Mouse (Mus musculus): ENCODE data around the gene Edem1. TPM values are rescaled to one million over a fixed set of nuclear protein-coding genes. Genes with fewer than 3 reads are reported as not detected.

Edem1 gene
- polyA plus RNA-seq (2015; fragmentation: Nextera tagmentation; extraction: Ambion mirVana), result 18.5 and 23.9 TPM in 2 replicates

- DNase-seq (ENCODE audit: low spot score) (peak; percentile 98), ATAC-seq (replicated peaks; ENCODE audit: low FRiP score, low read depth) (peak; percentile 99)
- peak within 1 kb of the TSS; percentile 75 for H3K27ac ChIP-seq
- peak within 1 kb of the TSS; percentile 83 for H3K4me2 ChIP-seq (ENCODE audit: low read length)
- no peaks in the 10 kb centered on the region for H3K36me3 ChIP-seq (ENCODE audit: insufficient read depth, low read length)
- peak within 1 kb of the TSS; percentile 95 for H3K4me3 ChIP-seq (replicated peaks; ENCODE audit: low read depth, low read length)
- H3K4me1 ChIP-seq (replicated peaks; ENCODE audit: insufficient read depth, low read length), result peaks cover 13% of the 10 kb centered on the region
- no peaks in the 10 kb centered on the region for H3K27me3 ChIP-seq (ENCODE audit: insufficient read depth, low read length)
- under 1% methylated on average over 66 of the region's 67 CpGs for WGBS
- no peaks in the 10 kb centered on the region for H3K9me3 ChIP-seq (replicated peaks; ENCODE audit: low read length)
- no peak for TF ChIP-seq CTCF (IDR thresholded peaks at IDR 0.05; ENCODE audit: low read depth)
- H3K9ac ChIP-seq (ENCODE audit: low read depth, low read length), result peak within 1 kb of the TSS; percentile 85
Observed at GRCm38 (mm10) chr6:108828234-108828868, at the start of gene Edem1. Edem1 (plus strand) TSS chr6:108828641.

- no peaks in the 10 kb centered on the region for H3K27me3 ChIP-seq (ENCODE audit: insufficient read depth, low read length)
- DNase-seq (ENCODE audit: low spot score) (no peak), ATAC-seq (replicated peaks; ENCODE audit: low FRiP score, low read depth) (no peak)
- peaks cover 14% of the 10 kb centered on the region for H3K4me1 ChIP-seq (replicated peaks; ENCODE audit: insufficient read depth, low read length)
- H3K36me3 ChIP-seq (ENCODE audit: insufficient read depth, low read length), result no peaks in the 10 kb centered on the region
- no peak overlapping the region for H3K4me2 ChIP-seq (ENCODE audit: low read length)
- no peaks in the 10 kb centered on the region for H3K9me3 ChIP-seq (replicated peaks; ENCODE audit: low read length)
- no peak overlapping the region for H3K4me3 ChIP-seq (replicated peaks; ENCODE audit: low read depth, low read length)
- no peak for TF ChIP-seq CTCF (IDR thresholded peaks at IDR 0.05; ENCODE audit: low read depth)
- WGBS, result 69% methylated on average over 6 of the region's 6 CpGs
- no peak overlapping the region for H3K9ac ChIP-seq (ENCODE audit: low read depth, low read length)
- no peak overlapping the region for H3K27ac ChIP-seq
Observed at GRCm38 (mm10) chr6:108781865-108782264, 46.6 kb upstream of the Edem1 start.

GRCm38 (mm10) chr6:108782526-108783183 is 45.8 kb upstream of the Edem1 start, which contains the start of gene Arl8b:
Arl8b (plus strand) TSS chr6:108783099.
- peak; percentile 95 for ATAC-seq (replicated peaks; ENCODE audit: low FRiP score, low read depth)

GRCm38 (mm10) chr6:108783184-108783881 is 45.1 kb upstream of the Edem1 start:
- no peaks in the 10 kb centered on the region for H3K9me3 ChIP-seq (replicated peaks; ENCODE audit: low read length)
- H3K4me2 ChIP-seq (ENCODE audit: low read length), result peak overlapping the region; percentile 89
- H3K4me3 ChIP-seq (replicated peaks; ENCODE audit: low read depth, low read length), result peak overlapping the region; percentile 87
- 0% methylated on average over 57 of the region's 57 CpGs for WGBS
- peaks cover 14% of the 10 kb centered on the region for H3K4me1 ChIP-seq (replicated peaks; ENCODE audit: insufficient read depth, low read length)
- no peak for TF ChIP-seq CTCF (IDR thresholded peaks at IDR 0.05; ENCODE audit: low read depth)
- no peaks in the 10 kb centered on the region for H3K36me3 ChIP-seq (ENCODE audit: insufficient read depth, low read length)
- H3K27me3 ChIP-seq (ENCODE audit: insufficient read depth, low read length), result no peaks in the 10 kb centered on the region
- ATAC-seq (replicated peaks; ENCODE audit: low FRiP score, low read depth) (peak; percentile 58), DNase-seq (ENCODE audit: low spot score) (peak; percentile 58)
- H3K9ac ChIP-seq (ENCODE audit: low read depth, low read length), result peak overlapping the region; percentile 89
- peak overlapping the region; percentile 92 for H3K27ac ChIP-seq

More at GRCm38 (mm10) chr6:108782526-108783183, 45.8 kb upstream of the Edem1 start, which contains the start of gene Arl8b:
- WGBS, result 10% methylated on average over 35 of the region's 36 CpGs
- peak within 1 kb of the TSS; percentile 92 for H3K27ac ChIP-seq
- no peaks in the 10 kb centered on the region for H3K36me3 ChIP-seq (ENCODE audit: insufficient read depth, low read length)
- H3K4me1 ChIP-seq (replicated peaks; ENCODE audit: insufficient read depth, low read length), result peaks cover 14% of the 10 kb centered on the region
- H3K9ac ChIP-seq (ENCODE audit: low read depth, low read length), result peak within 1 kb of the TSS; percentile 89
- TF ChIP-seq CTCF (IDR thresholded peaks at IDR 0.05; ENCODE audit: low read depth), result peak; percentile 96
- H3K27me3 ChIP-seq (ENCODE audit: insufficient read depth, low read length), result no peaks in the 10 kb centered on the region
- peak within 1 kb of the TSS; percentile 87 for H3K4me3 ChIP-seq (replicated peaks; ENCODE audit: low read depth, low read length)
- H3K4me2 ChIP-seq (ENCODE audit: low read length), result peak within 1 kb of the TSS; percentile 89
- no peaks in the 10 kb centered on the region for H3K9me3 ChIP-seq (replicated peaks; ENCODE audit: low read length)
- peak; percentile 94 for DNase-seq (ENCODE audit: low spot score)

GRCm38 (mm10) chr6:108784056-108784455 is 44.4 kb upstream of the Edem1 start:
- Histone ChIP-seq H3K9me3 (replicated peaks; ENCODE audit: low read length) (no peaks in the 10 kb centered on the region), H3K4me2 (ENCODE audit: low read length) (peak overlapping the region; percentile 89), H3K27ac (peak overlapping the region; percentile 92; the same call in 1 of the 2 replicates), H3K4me3 (replicated peaks; ENCODE audit: low read depth, low read length) (peak overlapping the region; percentile 87), H3K9ac (ENCODE audit: low read depth, low read length) (peak overlapping the region; percentile 89), H3K36me3 (ENCODE audit: insufficient read depth, low read length) (no peaks in the 10 kb centered on the region), H3K27me3 (ENCODE audit: insufficient read depth, low read length) (no peaks in the 10 kb centered on the region), H3K4me1 (replicated peaks; ENCODE audit: insufficient read depth, low read length) (peaks cover 14% of the 10 kb centered on the region)
- DNase-seq (ENCODE audit: low spot score) (peak; percentile 34), ATAC-seq (replicated peaks; ENCODE audit: low FRiP score, low read depth) (no peak)
- TF ChIP-seq CTCF (IDR thresholded peaks at IDR 0.05; ENCODE audit: low read depth), result no peak
- 11% methylated on average over 11 of the region's 11 CpGs for WGBS

GRCm38 (mm10) chr6:108784796-108785195 is 43.6 kb upstream of the Edem1 start:
- ATAC-seq (replicated peaks; ENCODE audit: low FRiP score, low read depth) (no peak), DNase-seq (ENCODE audit: low spot score) (peak; percentile 82)
- WGBS, result 11% methylated on average over 5 of the region's 5 CpGs
- Histone ChIP-seq H3K27ac (no peak overlapping the region), H3K27me3 (ENCODE audit: insufficient read depth, low read length) (no peaks in the 10 kb centered on the region), H3K4me1 (replicated peaks; ENCODE audit: insufficient read depth, low read length) (peaks cover 14% of the 10 kb centered on the region), H3K36me3 (ENCODE audit: insufficient read depth, low read length) (no peaks in the 10 kb centered on the region), H3K9me3 (replicated peaks; ENCODE audit: low read length) (no peaks in the 10 kb centered on the region), H3K9ac (ENCODE audit: low read depth, low read length) (peak overlapping the region; percentile 89), H3K4me2 (ENCODE audit: low read length) (peak overlapping the region; percentile 89), H3K4me3 (replicated peaks; ENCODE audit: low read depth, low read length) (peak overlapping the region; percentile 87)
- peak; percentile 35; the same call in 1 of the 2 replicates for TF ChIP-seq CTCF (IDR thresholded peaks at IDR 0.05; ENCODE audit: low read depth)

Measured in kidney, postnatal 0 days (tissue).